Mouse (Mus musculus) stomach, postnatal 0 days (tissue): Measurements from ENCODE around the gene Myl7. TPM values are rescaled to one million over a fixed set of nuclear protein-coding genes. Genes with fewer than 3 reads are reported as not detected.

ENCODE experiments used
- ATAC-seq: fragments of 200-750 bp; cut with Nextera tagmentation; 2 replicates; pipeline ENCODE4 v1.8.0; 2017; ENCODE audit not compliant: low FRiP score, low TSS enrichment
- DNase-seq: peaks from one replicate; pipeline ENCODE4 v3.0.0-alpha.2; 2016; ENCODE audit warnings: low spot score
- H3K27ac ChIP-seq: fragments of 300-500 bp; sonication (generic); replicated peaks from 2 replicates; pipeline ENCODE4 v1.5.1; 2014; ENCODE audit warnings: mild to moderate bottlenecking, control low read depth
- H3K27me3 ChIP-seq: fragments of 300-500 bp; sonication (generic); 2 replicates; pipeline ENCODE4 v1.6.1; 2014; ENCODE audit warnings: low read length; ENCODE audit not compliant: control insufficient read depth, insufficient read depth
- H3K36me3 ChIP-seq: fragments of 300-500 bp; sonication (generic); 2 replicates; pipeline ENCODE4 v1.6.1; 2014; ENCODE audit warnings: low read length, mixed read lengths; ENCODE audit not compliant: control insufficient read depth, insufficient read depth
- H3K4me1 ChIP-seq: fragments of 300-500 bp; sonication (generic); replicated peaks from 2 replicates; pipeline ENCODE4 v1.6.1; 2014; ENCODE audit warnings: antibody characterized with exemption; ENCODE audit not compliant: control insufficient read depth, insufficient read depth
- H3K4me2 ChIP-seq: fragments of 300-500 bp; sonication (generic); replicated peaks from 2 replicates; pipeline ENCODE4 v1.6.1; 2014; ENCODE audit warnings: low read depth, mild to moderate bottlenecking, control low read depth, moderate library complexity
- H3K4me3 ChIP-seq: fragments of 300-500 bp; sonication (generic); 2 replicates; pipeline ENCODE4 v1.5.1; 2014; ENCODE audit warnings: low read depth, low read length, control low read depth
- H3K9ac ChIP-seq: fragments of 300-500 bp; sonication (generic); 2 replicates; pipeline ENCODE4 v1.6.1; 2014; ENCODE audit warnings: mild to moderate bottlenecking, low read length, control low read depth, mixed read lengths
- H3K9me3 ChIP-seq: fragments of 300-500 bp; sonication (generic); 2 replicates; pipeline ENCODE4 v1.6.1; 2016; ENCODE audit warnings: low read length; ENCODE audit not compliant: control insufficient read depth
- CTCF ChIP-seq: IDR thresholded peaks from 2 replicates; pipeline ENCODE4 v1.5.1; 2016; ENCODE audit warnings: antibody characterized with exemption, low read depth, mild to moderate bottlenecking, moderate library complexity
- EP300 ChIP-seq: optimal IDR thresholded peaks from 2 replicates; pipeline ENCODE3; 2016; ENCODE audit warnings: antibody characterized with exemption
- WGBS: fragments of 180-500 bp; shearing (Covaris S2); extraction: QIAGEN DNeasy Blood & Tissue Kit; methylation state at CpG from one replicate; pipeline ENCODE4 v1.1.7; 2014; 5-methylcytosine and 5-hydroxymethylcytosine counted together
- polyA plus RNA-seq: library from polyadenylated mRNA; unstranded; fragments of >200 nt; fragmentation: Nextera tagmentation; extraction: Ambion mirVana; gene quantifications from 2 replicates; pipeline ENCODE4 v1.2.1, GENCODE M21; 2015

Myl7 gene
- polyA plus RNA-seq, 1 experiment from 2014 or later: 147 TPM

GRCm38 (mm10) chr11:5855902-5856301 lies 42.7 kb downstream of the Myl7 start:
- Histone ChIP-seq H3K9ac (no peak overlapping the region), H3K4me1 (no peaks in the 10 kb centered on the region), H3K4me2 (no peak overlapping the region), H3K36me3 (no peaks in the 10 kb centered on the region), H3K4me3 (no peak overlapping the region), H3K27ac (no peak overlapping the region), H3K9me3 (no peaks in the 10 kb centered on the region), H3K27me3 (no peaks in the 10 kb centered on the region)
- TF ChIP-seq EP300: no peak
- TF ChIP-seq CTCF: no peak
- WGBS: 38% methylated on average over 7 of the region's 7 CpGs
- DNase-seq (peak; percentile 40), ATAC-seq (peak; percentile 33; the same call in 1 of the 2 replicates)

- Histone ChIP-seq H3K27me3 (no peaks in the 10 kb centered on the region), H3K4me1 (no peaks in the 10 kb centered on the region), H3K4me2 (no peak overlapping the region), H3K9ac (no peak overlapping the region), H3K27ac (0 out of 2 replicates have a peak overlapping the region, but pooled peaks have one; percentile 18), H3K36me3 (no peaks in the 10 kb centered on the region), H3K9me3 (no peaks in the 10 kb centered on the region), H3K4me3 (no peak overlapping the region)
- no peak for DNase-seq
- TF ChIP-seq CTCF: no peak
- TF ChIP-seq EP300: no peak
- ATAC-seq: no peak
These were observed 43.1 kb downstream of the Myl7 start for GRCm38 (mm10) chr11:5855481-5855880.

GRCm38 (mm10) chr11:5852314-5852713 lies 46.3 kb downstream of the Myl7 start:
- no peaks in the 10 kb centered on the region for H3K9me3 ChIP-seq
- no peak overlapping the region for H3K9ac ChIP-seq
- H3K4me2 ChIP-seq: no peak overlapping the region
- no peak for DNase-seq
- no peak overlapping the region for H3K4me3 ChIP-seq
- H3K27me3 ChIP-seq: no peaks in the 10 kb centered on the region
- 31% methylated on average over 1 of the region's 1 CpGs for WGBS
- no peak overlapping the region for H3K27ac ChIP-seq
- no peaks in the 10 kb centered on the region for H3K4me1 ChIP-seq
- no peak for ATAC-seq
- TF ChIP-seq EP300 (no peak), CTCF (no peak)
- no peaks in the 10 kb centered on the region for H3K36me3 ChIP-seq

GRCm38 (mm10) chr11:5851021-5851736 lies 47.4 kb downstream of the Myl7 start:
- no peak for DNase-seq
- no peaks in the 10 kb centered on the region for H3K27me3 ChIP-seq
- WGBS: 43% methylated on average over 4 of the region's 4 CpGs
- H3K27ac ChIP-seq: no peak overlapping the region
- no peaks in the 10 kb centered on the region for H3K9me3 ChIP-seq
- H3K9ac ChIP-seq: no peak overlapping the region
- no peak for ATAC-seq
- no peaks in the 10 kb centered on the region for H3K4me1 ChIP-seq
- no peaks in the 10 kb centered on the region for H3K36me3 ChIP-seq
- no peak overlapping the region for H3K4me2 ChIP-seq
- H3K4me3 ChIP-seq: no peak overlapping the region
- TF ChIP-seq CTCF (no peak), EP300 (no peak)

GRCm38 (mm10) chr11:5850452-5850851 lies 48.1 kb downstream of the Myl7 start:
- Histone ChIP-seq H3K4me3 (no peak overlapping the region), H3K4me2 (no peak overlapping the region), H3K4me1 (no peaks in the 10 kb centered on the region), H3K9ac (no peak overlapping the region), H3K36me3 (no peaks in the 10 kb centered on the region), H3K27ac (no peak overlapping the region), H3K9me3 (no peaks in the 10 kb centered on the region), H3K27me3 (no peaks in the 10 kb centered on the region)
- 44% methylated on average over 5 of the region's 5 CpGs for WGBS
- ATAC-seq (no peak), DNase-seq (no peak)
- TF ChIP-seq EP300 (no peak), CTCF (no peak)

- TF ChIP-seq EP300 (no peak), CTCF (no peak)
- Histone ChIP-seq H3K27ac (no peak overlapping the region), H3K9me3 (no peaks in the 10 kb centered on the region), H3K27me3 (no peaks in the 10 kb centered on the region), H3K36me3 (no peaks in the 10 kb centered on the region), H3K9ac (no peak overlapping the region), H3K4me1 (no peaks in the 10 kb centered on the region), H3K4me3 (no peak overlapping the region), H3K4me2 (no peak overlapping the region)
- ATAC-seq (no peak), DNase-seq (no peak)
- 73% methylated on average over 2 of the region's 2 CpGs for WGBS
These were observed 49.3 kb downstream of the Myl7 start for GRCm38 (mm10) chr11:5849316-5849715.
